Mouse (Mus musculus) bone marrow, adult 2 months (tissue): ENCODE measurements around the gene Sp1. TPM values are rescaled to one million over a fixed set of nuclear protein-coding genes. Genes with fewer than 3 reads are reported as not detected.

Experiments
- H3K27ac ChIP-seq: fragments of 200-500 bp; 2 replicates; pipeline ENCODE4 v1.5.1; 2012; ENCODE audit warnings: low read depth, mild to moderate bottlenecking, control low read depth, inconsistent platforms, low read length; ENCODE audit not compliant: control insufficient read depth, poor library complexity, insufficient read depth
- H3K4me1 ChIP-seq: fragments of 200-500 bp; 2 replicates; pipeline ENCODE4 v1.6.1; 2011; ENCODE audit warnings: low read length; ENCODE audit not compliant: control insufficient read depth, insufficient read depth
- H3K4me3 ChIP-seq: fragments of 200-500 bp; replicated peaks from 2 replicates; pipeline ENCODE3; 2011; ENCODE audit warnings: mild to moderate bottlenecking, low read depth, low read length, control low read depth; ENCODE audit not compliant: control insufficient read depth
- CTCF ChIP-seq: fragments of 200-500 bp; IDR thresholded peaks from 2 replicates; pipeline ENCODE4 v1.5.1; 2011; ENCODE audit warnings: low read length, control low read depth; ENCODE audit not compliant: control insufficient read depth, insufficient read depth
- POLR2A ChIP-seq: fragments of 200-500 bp; IDR thresholded peaks from 2 replicates; pipeline ENCODE4 v1.6.1; 2011; ENCODE audit warnings: low read depth, mild to moderate bottlenecking, control low read depth, low read length, borderline replicate concordance; ENCODE audit not compliant: control insufficient read depth
- WGBS: fragments of 180-500 bp; shearing (Covaris S2); methylation state at CpG from one replicate; pipeline ENCODE4 v1.1.7; 2018; 5-methylcytosine and 5-hydroxymethylcytosine counted together
- polyA plus RNA-seq: library from polyadenylated mRNA; stranded (reverse); fragments of >200 nt; gene quantifications from 2 replicates; pipeline ENCODE4 v1.2.4, GENCODE M21; 2011; ENCODE audit warnings: low replicate concordance; ENCODE audit not compliant: missing spikeins, insufficient read depth, insufficient read length

Gene Sp1
- polyA plus RNA-seq, 1 experiment = 35.2 TPM

GRCm38 (mm10) chr15:102411077-102411476 is 5.1 kb downstream of the Sp1 start:
- TF ChIP-seq POLR2A (no peak), CTCF (no peak)
- Histone ChIP-seq H3K4me3 (no peak overlapping the region), H3K27ac (no peak overlapping the region), H3K4me1 (peaks cover 2% of the 10 kb centered on the region)
- WGBS = 81% methylated on average over 1 of the region's 1 CpGs

GRCm38 (mm10) chr15:102413687-102414086 is 7.7 kb downstream of the Sp1 start:
- Histone ChIP-seq H3K4me1 (peaks cover under 1% of the 10 kb centered on the region), H3K27ac (no peak overlapping the region), H3K4me3 (no peak overlapping the region)
- TF ChIP-seq POLR2A (no peak), CTCF (no peak)

GRCm38 (mm10) chr15:102417524-102417923 is 11.6 kb downstream of the Sp1 start:
- WGBS = 92% methylated on average over 2 of the region's 2 CpGs
- Histone ChIP-seq H3K27ac (no peak overlapping the region), H3K4me1 (no peaks in the 10 kb centered on the region), H3K4me3 (no peak overlapping the region)
- TF ChIP-seq POLR2A (no peak), CTCF (no peak)

- TF ChIP-seq CTCF = no peak
- TF ChIP-seq POLR2A = no peak
- H3K4me1 ChIP-seq = no peaks in the 10 kb centered on the region; the same call in 1 of the 2 replicates
- H3K4me3 ChIP-seq = no peak overlapping the region
- WGBS = 23% methylated on average over 1 of the region's 1 CpGs
- H3K27ac ChIP-seq = no peak overlapping the region
Observed at GRCm38 (mm10) chr15:102420986-102421385, 15.0 kb downstream of the Sp1 start.

GRCm38 (mm10) chr15:102421437-102421836 is 15.5 kb downstream of the Sp1 start:
- Histone ChIP-seq H3K4me3 (no peak overlapping the region), H3K27ac (no peak overlapping the region), H3K4me1 (no peaks in the 10 kb centered on the region; the same call in 1 of the 2 replicates)
- WGBS = 46% methylated on average over 3 of the region's 3 CpGs
- no peak for TF ChIP-seq CTCF
- no peak for TF ChIP-seq POLR2A

GRCm38 (mm10) chr15:102423602-102424240 is 17.8 kb downstream of the Sp1 start:
- 67% methylated on average over 2 of the region's 2 CpGs for WGBS
- Histone ChIP-seq H3K4me1 (no peaks in the 10 kb centered on the region; the same call in 1 of the 2 replicates), H3K4me3 (no peak overlapping the region), H3K27ac (no peak overlapping the region)
- TF ChIP-seq CTCF = no peak
- TF ChIP-seq POLR2A = no peak

- Histone ChIP-seq H3K27ac (no peak overlapping the region), H3K4me1 (no peaks in the 10 kb centered on the region; the same call in 1 of the 2 replicates)
- 77% methylated on average over 2 of the region's 2 CpGs for WGBS
Observed at GRCm38 (mm10) chr15:102424657-102425056, 18.7 kb downstream of the Sp1 start.

GRCm38 (mm10) chr15:102426963-102427362 is 21.0 kb downstream of the Sp1 start:
- TF ChIP-seq CTCF (no peak), POLR2A (no peak)
- no peak overlapping the region for H3K27ac ChIP-seq
- WGBS = 93% methylated on average over 1 of the region's 1 CpGs
- H3K4me1 ChIP-seq = no peaks in the 10 kb centered on the region; the same call in 1 of the 2 replicates
- H3K4me3 ChIP-seq = no peak overlapping the region

More at GRCm38 (mm10) chr15:102424657-102425056, 18.7 kb downstream of the Sp1 start:
- no peak for TF ChIP-seq CTCF
- TF ChIP-seq POLR2A = no peak
- H3K4me3 ChIP-seq = no peak overlapping the region
